Mouse (Mus musculus) neural tube, embryonic 12.5 days (tissue): ENCODE data around the gene Odf3. TPM values are rescaled to one million over a fixed set of nuclear protein-coding genes. Genes with fewer than 3 reads are reported as not detected.
A peak's percentile ranks its signal among the peaks of the same experiment; 100 is the strongest.
"Not testable (repeated sequence)": the region's sequence is repeated elsewhere in the genome, so short reads cannot be mapped to it uniquely, and the experiment has no call there.

Source experiments
- ATAC-seq: fragments of 200-750 bp; cut with Nextera tagmentation; 2 replicates; pipeline ENCODE4 v1.8.0; 2017; ENCODE audit warnings: low read depth, mild to moderate bottlenecking, moderate TSS enrichment, moderate library complexity; ENCODE audit not compliant: low FRiP score
- H3K27ac ChIP-seq: fragments of 300-500 bp; sonication (generic); 2 replicates; pipeline ENCODE4 v1.5.1; 2016
- H3K27me3 ChIP-seq: fragments of 300-500 bp; sonication (generic); replicated peaks from 2 replicates; pipeline ENCODE4 v1.6.1; 2016; ENCODE audit warnings: mild to moderate bottlenecking
- H3K36me3 ChIP-seq: fragments of 300-500 bp; sonication (generic); 2 replicates; pipeline ENCODE4 v1.6.1; 2016; ENCODE audit warnings: mild to moderate bottlenecking
- H3K4me1 ChIP-seq: fragments of 300-500 bp; sonication (generic); 2 replicates; pipeline ENCODE4 v1.6.1; 2016
- H3K4me2 ChIP-seq: fragments of 300-500 bp; sonication (generic); replicated peaks from 2 replicates; pipeline ENCODE4 v1.6.1; 2016; ENCODE audit warnings: mild to moderate bottlenecking
- H3K4me3 ChIP-seq: fragments of 300-500 bp; sonication (generic); 2 replicates; pipeline ENCODE4 v1.5.1; 2016
- H3K9ac ChIP-seq: fragments of 300-500 bp; sonication (generic); 2 replicates; pipeline ENCODE4 v1.6.1; 2016; ENCODE audit warnings: mild to moderate bottlenecking
- H3K9me3 ChIP-seq: fragments of 300-500 bp; sonication (generic); 2 replicates; pipeline ENCODE4 v1.6.1; 2016; ENCODE audit warnings: mild to moderate bottlenecking
- WGBS: fragments of 180-500 bp; shearing (Covaris S2); methylation state at CpG from one replicate; pipeline ENCODE4 v1.1.7; 2016; 5-methylcytosine and 5-hydroxymethylcytosine counted together
- polyA plus RNA-seq: library from polyadenylated mRNA; unstranded; fragments of >200 nt; fragmentation: Nextera tagmentation; extraction: Ambion mirVana; gene quantifications from 2 replicates; pipeline ENCODE4 v1.2.1, GENCODE M21; 2016

Odf3 gene
- polyA plus RNA-seq, 1 experiment from 2014 or later = not detected

DNA sequence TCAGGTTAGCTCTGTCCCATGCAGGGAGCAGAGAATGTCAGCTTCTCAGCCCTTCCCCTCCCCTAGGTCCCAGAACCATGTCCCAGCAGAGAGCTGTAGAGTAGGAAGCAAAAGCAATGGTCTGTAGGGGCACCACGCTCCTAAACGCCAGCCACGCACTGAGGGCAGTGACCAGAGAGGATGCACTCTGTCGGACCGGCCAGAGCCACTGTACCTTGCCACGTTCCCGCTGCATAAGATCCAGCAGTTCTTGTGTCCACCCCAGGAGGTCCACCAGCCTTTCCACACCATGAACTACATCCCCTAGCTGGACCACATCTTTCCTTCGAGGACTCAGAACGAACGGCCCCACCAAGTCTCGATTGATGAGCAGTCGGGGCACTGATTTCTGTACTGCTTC lies 17.2 kb downstream of the Odf3 start:
- peaks cover 70% of the 10 kb centered on the region for H3K36me3 ChIP-seq
- WGBS = 91% methylated on average over 12 of the region's 12 CpGs
- H3K9me3 ChIP-seq = no peaks in the 10 kb centered on the region
- H3K4me1 ChIP-seq = 0 out of 2 replicates have a peak, but pooled peaks cover 5% of the 10 kb centered on the region
- no peak overlapping the region for H3K27ac ChIP-seq
- no peak overlapping the region for H3K9ac ChIP-seq
- no peak for ATAC-seq
- no peaks in the 10 kb centered on the region for H3K27me3 ChIP-seq
- H3K4me2 ChIP-seq = no peak overlapping the region
- H3K4me3 ChIP-seq = no peak overlapping the region

DNA sequence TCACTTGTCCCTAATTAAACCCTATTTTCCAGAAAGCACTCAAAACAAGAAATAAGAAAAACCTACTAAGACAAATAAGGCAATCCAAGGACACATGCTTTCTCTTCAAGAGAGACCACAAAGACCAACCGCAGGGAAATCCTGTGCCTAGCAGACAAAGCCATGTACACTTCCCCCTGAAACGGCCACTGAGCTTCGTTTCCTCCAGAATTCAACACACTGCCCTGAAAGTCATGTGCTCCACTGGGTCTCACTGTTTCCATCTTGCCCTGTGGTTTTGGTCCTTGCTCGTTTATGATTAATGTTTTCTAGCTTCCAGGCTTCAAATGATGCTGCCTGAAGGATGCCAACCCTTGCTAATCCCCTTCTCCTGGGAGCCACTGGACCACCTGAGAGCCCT lies 26.6 kb downstream of the Odf3 start:
- Histone ChIP-seq H3K4me2 (no peak overlapping the region), H3K9ac (no peak overlapping the region), H3K27me3 (no peaks in the 10 kb centered on the region), H3K4me1 (no peaks in the 10 kb centered on the region), H3K36me3 (peaks cover 32% of the 10 kb centered on the region), H3K9me3 (no peaks in the 10 kb centered on the region), H3K4me3 (no peak overlapping the region), H3K27ac (no peak overlapping the region)
- ATAC-seq = no peak
- WGBS = 90% methylated on average over 4 of the region's 4 CpGs

DNA sequence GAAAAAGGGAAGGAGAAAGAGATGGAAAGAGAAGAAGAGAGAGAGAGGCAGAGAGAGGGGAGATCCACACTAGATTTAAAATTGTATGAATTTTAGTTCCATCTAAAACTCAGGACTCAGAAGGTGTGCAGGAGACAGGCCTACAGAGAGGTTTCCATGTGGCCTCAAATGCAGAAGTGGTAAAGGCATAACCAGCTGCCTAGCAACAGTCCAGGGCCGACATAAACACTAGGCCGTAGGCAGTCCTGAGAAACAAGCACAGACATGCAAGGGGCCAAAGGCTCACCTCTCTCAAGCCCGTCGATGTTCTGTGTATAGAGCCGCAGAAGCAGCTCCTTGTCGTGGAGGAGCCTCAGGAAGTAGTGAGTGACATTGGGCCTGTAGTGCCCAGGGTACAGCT lies 29.8 kb downstream of the Odf3 start:
- Histone ChIP-seq H3K9me3 (no peaks in the 10 kb centered on the region), H3K27me3 (no peaks in the 10 kb centered on the region)
- WGBS = 93% methylated on average over 6 of the region's 6 CpGs

DNA sequence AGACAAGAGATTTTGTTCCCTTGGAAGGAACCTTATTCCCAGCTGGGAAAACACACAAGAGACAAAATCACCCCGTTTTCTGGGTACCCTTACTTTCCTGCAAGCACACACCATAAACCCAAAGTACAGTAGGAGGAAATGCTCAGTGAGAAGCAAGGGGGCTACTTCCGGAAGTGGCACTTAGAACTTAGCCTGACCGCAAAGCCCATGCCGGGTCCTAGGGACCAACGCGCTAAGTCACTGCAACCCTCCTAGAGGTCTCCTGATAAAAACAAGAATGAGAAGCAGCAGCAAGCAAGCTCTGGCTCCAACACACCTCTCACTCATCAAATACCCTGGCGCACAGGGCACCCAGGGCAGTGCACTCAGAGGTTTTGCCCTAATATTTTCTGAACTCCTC lies 31.8 kb downstream of the Odf3 start:
- Histone ChIP-seq H3K4me1 (peaks cover 11% of the 10 kb centered on the region), H3K4me2 (no peak overlapping the region), H3K27me3 (no peaks in the 10 kb centered on the region), H3K9ac (no peak overlapping the region), H3K27ac (no peak overlapping the region), H3K4me3 (no peak overlapping the region), H3K9me3 (no peaks in the 10 kb centered on the region), H3K36me3 (peaks cover 30% of the 10 kb centered on the region)
- ATAC-seq = no peak
- WGBS = 92% methylated on average over 7 of the region's 7 CpGs

More for the DNA sequence above, 29.8 kb downstream of the Odf3 start:
- ATAC-seq = no peak
- Histone ChIP-seq H3K36me3 (peaks cover 29% of the 10 kb centered on the region), H3K4me1 (peaks cover 7% of the 10 kb centered on the region), H3K9ac (no peak overlapping the region), H3K4me3 (no peak overlapping the region), H3K4me2 (no peak overlapping the region), H3K27ac (no peak overlapping the region)

DNA sequence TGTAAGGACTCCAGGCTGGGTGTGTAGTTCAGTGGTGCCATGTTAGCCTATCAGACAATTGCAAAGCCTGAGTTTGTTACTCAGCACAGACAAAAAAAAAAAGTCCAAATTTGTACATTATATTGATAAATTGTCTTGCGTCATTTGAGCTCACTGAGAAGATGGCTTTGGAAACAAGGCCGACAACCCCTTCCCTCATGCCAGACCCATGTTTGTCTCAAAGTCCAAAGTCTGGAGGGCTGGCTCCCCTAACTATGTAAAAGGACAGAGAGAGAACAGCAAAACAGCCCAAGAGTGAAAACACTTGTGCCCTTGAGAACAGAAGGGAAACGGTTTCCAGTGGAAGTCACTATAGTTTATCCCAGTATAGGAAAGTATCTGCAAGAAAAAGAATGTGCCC lies 32.8 kb downstream of the Odf3 start:
- Histone ChIP-seq H3K36me3 (peaks cover 24% of the 10 kb centered on the region), H3K27me3 (no peaks in the 10 kb centered on the region), H3K4me3 (no peak overlapping the region), H3K9ac (no peak overlapping the region), H3K27ac (no peak overlapping the region), H3K9me3 (no peaks in the 10 kb centered on the region), H3K4me2 (no peak overlapping the region; the same call in 1 of the 2 replicates), H3K4me1 (peaks cover 11% of the 10 kb centered on the region)
- no peak for ATAC-seq
- 90% methylated on average over 3 of the region's 3 CpGs for WGBS

DNA sequence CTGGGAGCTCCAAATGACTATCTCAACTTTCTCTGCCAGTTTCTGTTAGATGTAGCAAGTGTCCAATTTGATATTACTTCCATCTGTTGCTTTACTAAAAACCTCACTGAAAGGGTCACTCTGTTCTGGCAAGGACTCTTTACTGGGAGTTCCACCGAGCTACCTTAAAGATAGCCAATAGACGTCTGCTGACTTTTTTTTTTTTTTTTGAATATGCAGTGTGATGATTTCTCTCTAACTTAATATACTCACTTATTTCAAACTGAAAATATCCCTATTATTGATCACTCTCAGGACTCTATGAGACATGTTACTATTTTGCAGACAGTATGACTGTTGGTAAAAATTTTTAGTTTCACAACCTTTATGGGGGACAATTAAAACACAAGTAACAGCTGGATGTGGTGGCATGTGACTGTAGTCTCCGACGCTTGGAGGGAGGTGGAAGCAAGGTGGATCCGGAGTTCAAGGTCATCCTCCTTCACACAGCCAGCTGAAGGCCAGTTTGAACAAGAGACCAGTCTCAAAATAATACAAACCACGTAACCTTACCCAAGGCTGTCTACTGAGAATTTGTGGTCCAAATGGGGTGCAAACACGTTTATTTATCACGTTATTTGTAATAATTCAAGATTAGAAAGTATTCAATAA lies 33.4 kb downstream of the Odf3 start:
- Histone ChIP-seq H3K4me1 (peaks cover 11% of the 10 kb centered on the region), H3K27me3 (no peaks in the 10 kb centered on the region), H3K4me2 (peak overlapping the region; percentile 77), H3K9ac (peak overlapping the region; percentile 86; the same call in 1 of the 2 replicates), H3K9me3 (no peaks in the 10 kb centered on the region), H3K4me3 (peak overlapping the region; percentile 95), H3K27ac (no peak overlapping the region), H3K36me3 (peaks cover 23% of the 10 kb centered on the region)
- WGBS = 28% methylated on average over 8 of the region's 8 CpGs
- ATAC-seq = no peak

DNA sequence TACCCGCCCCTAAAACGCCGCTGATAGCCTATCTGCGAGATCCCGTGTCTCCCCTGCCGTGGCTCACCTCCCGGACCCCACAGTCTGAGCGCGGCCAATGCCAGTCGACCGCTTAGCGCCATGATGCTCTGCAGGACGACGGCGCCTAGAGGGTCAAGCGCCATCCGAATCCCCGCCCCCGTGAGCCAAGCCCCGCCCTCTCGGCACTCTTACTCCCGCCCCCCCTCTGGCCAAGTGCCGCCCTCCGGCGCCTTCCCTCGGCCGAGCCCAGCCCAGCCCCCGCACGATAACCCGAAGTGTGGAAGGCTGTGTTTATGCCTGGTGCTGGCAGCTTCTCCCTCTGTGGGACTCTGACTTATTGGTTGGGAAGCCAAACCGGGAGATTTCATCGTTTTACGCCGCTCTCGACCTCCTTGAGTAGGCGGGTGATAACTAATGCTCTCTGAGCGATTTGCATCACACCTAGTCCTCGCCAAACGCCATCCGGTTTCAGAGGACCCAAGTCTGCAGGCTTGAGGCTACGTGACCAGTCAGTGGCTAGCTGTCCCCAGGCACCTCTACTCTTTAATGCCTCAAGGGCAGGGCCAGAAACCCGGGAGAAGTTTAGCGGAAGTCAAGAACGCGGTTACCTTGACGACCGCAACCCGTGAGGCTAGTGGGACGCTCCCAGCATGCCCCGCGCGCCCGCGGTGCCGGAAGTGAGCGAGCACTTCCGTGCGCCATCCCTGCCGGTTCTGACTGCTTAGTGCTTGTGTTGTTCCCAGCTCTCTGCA lies 34.3 kb downstream of the Odf3 start, which contains the start of the genes Psmd13 and Sirt3:
Gene Psmd13, plus strand, starts transcription at position 273 of the 773 bp plus-strand sequence.
Gene Sirt3, minus strand, starts transcription at position 614 of the 773 bp plus-strand sequence.
- under 1% methylated on average over 59 of the region's 59 CpGs for WGBS

DNA sequence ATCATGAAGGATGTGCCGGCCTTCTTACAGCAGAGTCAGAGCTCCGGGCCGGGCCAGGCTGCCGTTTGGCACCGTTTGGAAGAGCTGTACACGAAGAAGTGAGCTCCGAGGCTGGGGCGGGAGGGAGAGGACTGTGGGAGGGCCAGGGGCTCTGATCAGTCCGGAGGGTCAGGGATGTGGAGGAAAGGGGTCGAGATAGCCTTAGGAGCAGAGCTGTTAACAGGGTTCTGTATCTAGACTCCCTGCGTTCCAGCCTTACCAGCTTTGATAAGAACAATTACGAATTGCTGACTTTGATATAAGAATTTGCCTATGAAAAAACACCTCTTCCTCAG lies 34.8 kb downstream of the Odf3 start:
- WGBS = under 1% methylated on average over 12 of the region's 12 CpGs
- H3K9me3 ChIP-seq = no peaks in the 10 kb centered on the region
- H3K36me3 ChIP-seq = peaks cover 26% of the 10 kb centered on the region
- H3K27ac ChIP-seq = peak overlapping the region; percentile 50; the same call in 1 of the 2 replicates
- H3K4me3 ChIP-seq = peak overlapping the region; percentile 95
- H3K9ac ChIP-seq = peak overlapping the region; percentile 86
- H3K4me1 ChIP-seq = peaks cover 11% of the 10 kb centered on the region
- H3K27me3 ChIP-seq = no peaks in the 10 kb centered on the region
- ATAC-seq = peak; percentile 73
- peak overlapping the region; percentile 77 for H3K4me2 ChIP-seq

More for the DNA sequence above, 34.3 kb downstream of the Odf3 start, which contains the start of the genes Psmd13 and Sirt3:
- peaks cover 11% of the 10 kb centered on the region for H3K4me1 ChIP-seq
- no peaks in the 10 kb centered on the region for H3K9me3 ChIP-seq
- peak within 1 kb of the TSS; percentile 95 for H3K4me3 ChIP-seq
- ATAC-seq = peak; percentile 97
- H3K36me3 ChIP-seq = peaks cover 23% of the 10 kb centered on the region
- H3K4me2 ChIP-seq = peak within 1 kb of the TSS; percentile 77
- peak within 1 kb of the TSS; percentile 50 for H3K27ac ChIP-seq
- H3K27me3 ChIP-seq = no peaks in the 10 kb centered on the region
- peak within 1 kb of the TSS; percentile 86 for H3K9ac ChIP-seq

DNA sequence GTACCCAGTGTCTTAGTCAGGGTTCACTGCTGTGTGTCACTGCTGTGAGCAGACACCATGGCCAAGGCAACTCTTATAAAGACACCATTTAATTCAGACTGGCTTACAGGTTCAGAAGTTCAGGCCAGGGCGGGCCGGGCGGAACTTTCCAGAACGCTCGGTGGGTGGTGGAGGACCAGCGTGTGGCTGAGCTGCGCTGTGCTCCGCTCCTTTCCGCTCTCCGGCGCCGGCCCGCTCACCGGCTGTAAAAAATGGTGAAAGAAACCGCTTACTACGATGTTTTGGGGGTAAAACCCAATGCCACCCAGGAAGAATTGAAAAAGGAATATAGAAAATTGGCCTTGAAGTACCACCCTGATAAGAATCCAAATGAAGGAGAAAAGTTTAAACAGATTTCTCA lies 43.0 kb downstream of the Odf3 start:
- not testable (repeated sequence) for H3K27ac ChIP-seq, H3K4me2 ChIP-seq, ATAC-seq, H3K27me3 ChIP-seq, H3K9me3 ChIP-seq, H3K4me1 ChIP-seq, H3K9ac ChIP-seq, H3K4me3 ChIP-seq
- H3K36me3 ChIP-seq = peaks cover 76% of the 10 kb centered on the region
- WGBS = 98% methylated on average over 16 of the region's 16 CpGs

DNA sequence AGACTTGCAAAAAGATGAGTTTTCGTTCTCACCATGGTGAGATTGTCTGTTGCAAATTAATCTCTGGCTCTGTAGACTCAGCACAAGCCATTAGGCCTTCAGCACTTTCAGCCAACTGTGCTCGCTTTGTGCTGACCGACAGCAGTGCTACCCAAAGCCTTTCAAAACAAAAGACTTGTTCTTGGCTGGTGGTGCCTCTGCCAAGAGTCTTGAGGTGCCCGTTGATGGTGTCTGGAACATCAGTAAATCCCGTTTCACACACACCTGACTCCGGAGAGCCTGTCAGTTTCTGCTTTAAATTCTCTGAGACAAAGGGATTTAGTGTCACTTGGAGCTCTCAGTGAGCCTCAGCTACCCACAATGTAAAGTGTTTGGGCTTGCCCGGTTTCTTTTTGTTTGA lies 46.4 kb downstream of the Odf3 start:
- H3K4me3 ChIP-seq = no peak overlapping the region
- WGBS = 92% methylated on average over 7 of the region's 7 CpGs
- H3K27me3 ChIP-seq = no peaks in the 10 kb centered on the region
- H3K27ac ChIP-seq = no peak overlapping the region
- H3K9me3 ChIP-seq = no peaks in the 10 kb centered on the region
- no peak overlapping the region for H3K4me2 ChIP-seq
- H3K9ac ChIP-seq = no peak overlapping the region
- no peaks in the 10 kb centered on the region for H3K4me1 ChIP-seq
- ATAC-seq = no peak
- peaks cover 77% of the 10 kb centered on the region for H3K36me3 ChIP-seq

DNA sequence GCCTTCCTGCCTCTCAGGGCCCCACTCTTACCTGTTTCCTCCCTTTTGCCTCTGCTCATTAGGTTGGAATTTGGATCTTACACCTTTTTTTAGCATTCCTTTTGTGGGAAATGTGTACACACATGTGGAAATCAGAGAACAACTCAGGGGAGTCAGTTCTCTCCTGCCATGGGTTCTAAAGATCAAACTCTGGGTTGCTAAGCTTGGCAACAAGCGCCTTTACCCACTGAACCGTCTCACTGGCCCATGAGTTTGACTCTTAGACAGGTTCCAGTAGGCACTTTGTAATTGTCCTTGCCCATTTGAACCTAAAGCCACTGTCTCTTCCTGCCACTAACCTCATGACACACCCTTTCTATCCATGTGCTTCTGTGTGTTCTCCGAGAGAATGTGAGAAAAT lies 47.0 kb downstream of the Odf3 start:
- H3K27me3 ChIP-seq = no peaks in the 10 kb centered on the region
- H3K36me3 ChIP-seq = peaks cover 77% of the 10 kb centered on the region
- 93% methylated on average over 3 of the region's 3 CpGs for WGBS
- no peak overlapping the region for H3K4me3 ChIP-seq
- no peaks in the 10 kb centered on the region for H3K9me3 ChIP-seq
- H3K27ac ChIP-seq = no peak overlapping the region
- no peaks in the 10 kb centered on the region for H3K4me1 ChIP-seq
- no peak for ATAC-seq
- H3K9ac ChIP-seq = no peak overlapping the region
- H3K4me2 ChIP-seq = no peak overlapping the region

DNA sequence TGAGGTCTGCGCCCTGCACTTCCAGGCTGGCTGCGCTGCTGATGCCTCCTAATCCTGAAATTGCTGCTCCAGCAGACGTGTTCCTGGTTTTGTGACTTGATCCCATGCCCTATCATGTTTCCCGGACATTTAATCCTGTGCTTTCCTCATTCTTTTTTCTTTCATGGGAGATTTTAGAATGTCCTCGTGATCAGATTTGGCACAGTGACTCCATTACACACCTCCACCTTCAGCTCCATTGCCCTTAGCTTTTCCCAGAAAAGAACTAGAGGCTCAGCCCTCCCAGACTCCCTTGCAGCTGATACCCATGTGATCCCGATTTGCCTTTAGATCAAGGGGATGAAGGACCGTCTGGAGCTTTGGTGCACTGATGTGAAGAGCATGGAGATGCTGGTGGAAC lies 50.3 kb downstream of the Odf3 start:
- no peak overlapping the region for H3K27ac ChIP-seq
- WGBS = 88% methylated on average over 7 of the region's 7 CpGs
- peak overlapping the region; percentile 26; the same call in 1 of the 2 replicates for H3K9ac ChIP-seq
- ATAC-seq = no peak
- H3K9me3 ChIP-seq = no peaks in the 10 kb centered on the region
- no peaks in the 10 kb centered on the region for H3K27me3 ChIP-seq
- H3K4me3 ChIP-seq = no peak overlapping the region
- no peak overlapping the region for H3K4me2 ChIP-seq
- peaks cover 58% of the 10 kb centered on the region for H3K36me3 ChIP-seq
- no peaks in the 10 kb centered on the region for H3K4me1 ChIP-seq
